Mouse (Mus musculus) central nervous system, embryonic 18 days (tissue): Measurements from ENCODE around the gene Wnk3. TPM values are rescaled to one million over a fixed set of nuclear protein-coding genes. Genes with fewer than 3 reads are reported as not detected.

ENCODE experiments used
- polyA plus RNA-seq: library from polyadenylated mRNA; depleted of rRNA; stranded (reverse); fragments of >200 nt; gene quantifications from 2 replicates; pipeline ENCODE4 v1.2.3, GENCODE M21; 2012; rRNA removed

The Wnk3 gene
- polyA plus RNA-seq = 19.3 TPM in 2 replicates

GRCm38 (mm10) chrX:151197778-151198177, at the start of gene Wnk3:
Gene Wnk3, plus strand, starts transcription at chrX:151198078.

GRCm38 (mm10) chrX:151343761-151344500, 146.1 kb downstream of the Wnk3 start, which contains the start of gene Fam120c:
Gene Fam120c, plus strand, starts transcription at chrX:151344175.

Other genes with a start within 250 kb of the Wnk3 start
- 74.6 and 74.9 TPM in 2 replicates for gene Gnl3l, start 180.8 kb upstream of the Wnk3 start, polyA plus RNA-seq
- 32.5 and 35.1 TPM in 2 replicates for gene Fgd1, start 151.9 kb upstream of the Wnk3 start, polyA plus RNA-seq
- 38.4 and 41.5 TPM in 2 replicates for gene Tsr2, start 101.5 kb upstream of the Wnk3 start, polyA plus RNA-seq
- gene Fam120c, start 146.1 kb downstream of the Wnk3 start, polyA plus RNA-seq = 9.6 and 10.0 TPM in 2 replicates